Mouse (Mus musculus) heart, postnatal 25 days (tissue): ENCODE results near the gene Dtnb. TPM values are rescaled to one million over a fixed set of nuclear protein-coding genes. Genes with fewer than 3 reads are reported as not detected.

Experiments
- DNase-seq: peaks from one replicate; pipeline ENCODE4 v3.0.0; 2022; ENCODE audit warnings: low spot score
- intact Hi-C: fragments of 180-260 bp; cut with DNase I; formaldehyde crosslinking; loops from one replicate; pipeline ENCODE4 v1.15.1; 2025
- total RNA-seq, 2 experiments: library from RNA; stranded (reverse); gene quantifications; 2 replicates each; pipeline ENCODE4 v1.2.3; 2021

Dtnb gene
- total RNA-seq, 2 experiments from 2014 or later: 5.3 to 5.4 TPM

DNA sequence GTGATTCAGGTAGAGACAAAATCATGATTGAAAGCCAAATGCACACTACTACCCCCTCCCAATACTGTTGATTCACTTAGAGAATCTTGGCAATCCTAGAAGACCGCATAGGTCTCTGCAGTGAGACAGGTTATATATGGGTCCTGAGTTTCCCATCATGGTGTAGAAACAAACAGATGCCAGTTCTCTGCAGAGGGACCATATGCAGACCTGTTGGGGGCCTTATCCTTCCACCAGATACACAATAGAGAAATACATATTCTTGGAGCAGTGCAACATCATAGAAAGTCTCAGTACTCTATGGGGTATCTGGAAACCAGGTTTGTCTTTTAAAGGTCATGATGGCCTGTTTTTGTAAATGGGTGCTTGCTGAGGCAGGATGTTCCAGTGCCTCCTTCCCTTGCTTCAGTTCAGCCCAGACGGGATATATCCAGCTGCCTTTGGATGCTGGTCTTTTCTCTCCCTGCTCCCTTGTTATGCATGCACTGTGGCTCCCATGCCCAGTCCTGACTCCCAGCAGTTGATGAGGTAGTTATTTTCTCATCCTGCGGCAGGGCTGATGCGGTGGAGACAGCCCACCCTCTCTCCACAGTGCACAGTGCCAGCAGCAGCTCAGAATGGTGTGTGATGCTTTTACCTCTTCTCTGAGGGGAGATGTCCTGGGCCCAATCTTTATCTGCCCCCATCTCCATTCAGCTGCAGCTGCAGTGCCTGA lies 188.9 kb downstream of the Dtnb start:
- intact Hi-C loops: no loop called here
- no peak for DNase-seq

DNA sequence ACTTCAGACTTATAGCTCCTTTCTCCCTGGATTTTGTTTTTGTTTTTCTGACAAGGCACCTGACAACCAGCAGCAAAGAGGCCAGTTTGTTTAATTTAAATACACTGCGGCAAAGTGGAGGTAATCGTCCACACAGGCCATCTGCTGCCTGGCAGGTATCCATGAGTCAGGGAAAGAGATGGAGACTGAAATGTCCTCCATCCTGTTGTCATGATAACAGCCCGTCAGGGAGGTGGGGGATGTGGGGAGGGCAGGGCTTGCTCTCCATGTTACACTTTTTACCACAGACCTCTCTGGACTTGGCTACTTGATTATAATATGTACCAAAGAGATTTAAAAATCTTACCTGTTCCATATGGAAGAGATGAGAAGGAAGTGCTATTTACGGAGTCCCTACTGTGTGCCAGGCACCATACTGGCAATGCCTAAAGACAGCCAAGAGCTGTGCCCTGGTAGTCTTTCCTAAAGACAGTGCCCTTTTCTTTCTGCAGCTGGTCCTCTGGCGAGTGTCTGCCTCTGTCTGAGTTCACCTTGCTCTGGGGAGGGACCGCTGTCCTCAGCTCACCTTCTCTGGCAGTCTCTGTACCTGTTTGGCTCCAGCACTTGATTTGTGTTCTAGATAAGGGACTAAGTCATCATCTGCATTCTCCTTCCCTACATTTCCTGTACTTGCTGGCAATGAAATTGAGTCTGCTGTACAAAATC lies 189.6 kb downstream of the Dtnb start:
- DNase-seq: no peak
- intact Hi-C loops: no loop called here

DNA sequence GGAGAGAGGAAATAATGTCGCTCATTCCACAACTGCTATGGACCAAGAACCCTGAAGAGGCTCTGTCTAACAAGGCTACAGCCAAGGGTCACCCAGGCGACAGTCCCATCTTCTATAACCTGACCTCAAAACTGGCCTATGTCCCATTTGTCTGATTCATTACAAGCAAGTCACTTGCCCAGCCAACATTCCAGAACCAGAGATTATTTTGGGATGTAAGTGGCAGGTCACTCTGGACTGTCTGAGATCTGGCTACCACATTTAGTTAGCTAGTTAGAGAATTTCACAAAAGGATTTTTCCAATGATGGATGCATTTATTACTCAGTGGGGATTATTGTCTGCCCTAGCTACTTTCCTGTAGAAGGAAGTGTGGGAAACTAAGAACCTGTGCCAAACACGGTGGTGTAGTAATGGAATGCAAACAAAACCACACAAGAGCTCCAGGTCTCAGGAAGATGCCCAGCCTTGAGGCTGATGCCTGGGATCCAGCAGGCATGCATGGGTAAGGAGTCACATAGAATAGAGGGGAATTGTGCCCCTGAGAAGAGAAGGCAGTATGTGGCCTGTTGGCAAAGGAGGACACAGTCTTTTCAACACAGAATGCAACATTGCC lies 192.1 kb downstream of the Dtnb start:
- DNase-seq: no peak
- intact Hi-C loops: no loop called here

DNA sequence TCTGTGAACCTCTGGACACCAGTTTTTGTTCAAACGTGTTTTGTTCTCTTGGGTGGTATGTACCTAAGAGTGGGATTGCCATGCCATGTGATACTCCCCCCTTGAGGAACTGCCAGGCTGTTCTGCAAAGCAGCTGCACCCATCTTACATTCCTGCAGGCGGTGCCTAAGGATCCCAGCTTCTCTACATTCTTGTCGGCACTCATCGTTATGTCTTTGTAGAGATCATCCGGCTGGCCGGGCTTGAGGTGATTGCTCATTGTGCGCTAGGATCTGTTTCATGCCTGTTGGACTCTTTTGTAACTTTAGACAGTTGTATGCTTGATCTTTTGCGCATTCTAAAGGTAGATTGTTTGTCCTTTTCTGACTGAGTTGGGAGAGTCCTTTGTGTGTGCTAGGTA lies 195.2 kb downstream of the Dtnb start:
- no peak for DNase-seq
- intact Hi-C loops: no loop called here

GRCm38 (mm10) chr12:3768391-3768790 lies 196.2 kb downstream of the Dtnb start:
- intact Hi-C loops: no loop called here
- DNase-seq: no peak

DNA sequence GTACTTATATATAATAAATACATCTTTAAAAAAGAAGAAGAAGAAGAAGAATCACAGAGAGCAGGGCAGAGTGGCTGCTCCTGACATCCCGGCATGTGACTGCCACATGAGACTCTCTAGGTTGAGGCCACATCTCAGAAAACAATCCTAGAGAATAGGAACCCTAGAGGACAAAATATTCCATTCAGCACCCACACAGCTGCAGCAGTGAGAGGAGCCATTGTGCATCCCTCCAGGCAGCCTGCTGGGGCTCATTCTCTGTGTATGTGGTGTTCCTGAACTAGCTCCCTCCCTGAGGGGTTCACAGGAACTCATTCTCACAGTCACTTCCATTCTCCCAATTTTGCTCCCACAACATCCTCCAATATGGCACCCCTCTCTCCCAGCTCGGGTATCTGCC lies 198.4 kb downstream of the Dtnb start:
- intact Hi-C loops: no loop called here
- no peak for DNase-seq

GRCm38 (mm10) chr12:3771080-3771479 lies 198.9 kb downstream of the Dtnb start:
- no peak for DNase-seq
- intact Hi-C loops: no loop called here

DNA sequence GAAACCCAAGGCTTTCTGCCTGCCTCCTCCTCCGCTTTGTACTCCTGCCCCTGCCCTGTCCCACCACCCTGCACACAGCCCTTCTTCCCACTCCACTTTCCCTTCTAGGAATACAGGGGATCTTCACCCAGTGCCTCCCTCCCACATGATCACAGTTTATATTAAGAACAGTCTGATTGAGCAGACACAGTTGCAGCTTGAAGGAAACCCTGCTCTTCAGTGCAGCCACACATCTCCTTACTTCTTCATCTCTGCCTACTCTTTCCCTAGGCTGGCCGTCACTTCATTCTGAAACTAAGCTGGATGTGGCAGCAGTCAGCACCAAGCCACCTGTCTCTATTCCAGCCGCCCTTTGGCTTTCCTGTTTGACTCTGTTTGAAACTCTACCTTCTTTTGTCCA lies 201.5 kb downstream of the Dtnb start:
- no peak for DNase-seq
- intact Hi-C loops: no loop called here

DNA sequence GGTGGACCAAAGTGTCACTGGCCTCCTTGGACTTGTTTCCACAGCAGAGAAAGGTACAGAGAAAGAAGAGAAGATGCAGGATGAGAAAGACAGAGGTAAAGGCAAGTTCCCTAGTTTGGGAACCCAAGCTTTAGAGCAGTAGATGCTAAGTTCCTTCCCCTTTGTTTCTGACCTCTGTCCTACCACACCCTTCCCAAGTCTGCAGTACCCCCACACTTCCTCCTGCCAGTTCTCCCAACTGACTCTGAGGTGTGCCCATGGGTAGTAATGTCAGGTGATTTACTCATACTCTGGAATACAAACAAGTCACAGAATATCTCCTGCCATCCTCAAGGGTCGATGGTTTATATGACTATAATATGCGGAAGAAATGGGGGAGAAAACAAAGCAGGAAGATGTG lies 203.8 kb downstream of the Dtnb start:
- no peak for DNase-seq
- intact Hi-C loops: no loop called here

DNA sequence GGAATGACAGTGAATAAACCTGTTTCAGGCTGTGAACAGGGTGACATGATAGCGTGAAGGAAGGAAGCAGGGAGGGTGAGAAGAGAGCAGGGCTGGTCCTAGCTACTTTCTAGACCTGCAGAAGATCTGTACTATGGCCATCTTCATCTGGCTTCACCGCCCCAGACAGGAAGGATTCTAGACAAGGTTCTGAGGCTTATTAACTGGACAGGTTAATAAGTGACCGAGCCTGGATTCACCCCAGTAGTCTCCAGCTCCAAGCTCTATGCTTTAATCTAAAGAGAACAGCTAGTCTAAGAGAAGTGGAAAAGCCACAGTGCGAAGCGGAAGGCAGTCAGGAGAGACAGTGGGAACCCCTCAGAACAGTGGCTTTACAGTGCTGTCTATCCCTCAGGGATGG lies 205.5 kb downstream of the Dtnb start:
- intact Hi-C loops: no loop called here
- DNase-seq: no peak

DNA sequence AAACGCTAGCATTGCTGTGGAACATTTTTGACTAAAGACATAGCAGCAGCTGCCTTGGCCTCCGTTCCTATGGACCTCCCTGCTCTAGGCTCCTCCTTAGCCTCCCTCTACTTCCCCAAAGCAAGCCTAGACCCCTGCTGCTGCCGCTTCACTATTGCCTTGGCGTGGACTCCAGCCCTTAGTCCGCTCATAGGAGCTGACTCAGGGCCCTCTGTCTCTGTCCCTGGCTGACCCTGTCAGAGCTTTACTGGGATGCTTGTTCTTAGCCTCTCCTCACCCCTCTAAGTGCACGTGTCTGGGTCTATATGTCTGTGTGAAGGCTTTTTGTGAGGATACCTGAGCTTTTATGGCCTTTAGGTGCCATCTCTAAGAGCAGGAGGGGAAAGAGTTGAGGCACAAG lies 206.1 kb downstream of the Dtnb start:
- intact Hi-C loops: no loop called here
- DNase-seq: no peak

GRCm38 (mm10) chr12:3779639-3780038 lies 207.5 kb downstream of the Dtnb start:
- intact Hi-C loops: loop anchor here (10.0 kb wide), 1 partner anchor 305 kb away; the partner anchor contains the start of gene Dnajc27
- DNase-seq: no peak

DNA sequence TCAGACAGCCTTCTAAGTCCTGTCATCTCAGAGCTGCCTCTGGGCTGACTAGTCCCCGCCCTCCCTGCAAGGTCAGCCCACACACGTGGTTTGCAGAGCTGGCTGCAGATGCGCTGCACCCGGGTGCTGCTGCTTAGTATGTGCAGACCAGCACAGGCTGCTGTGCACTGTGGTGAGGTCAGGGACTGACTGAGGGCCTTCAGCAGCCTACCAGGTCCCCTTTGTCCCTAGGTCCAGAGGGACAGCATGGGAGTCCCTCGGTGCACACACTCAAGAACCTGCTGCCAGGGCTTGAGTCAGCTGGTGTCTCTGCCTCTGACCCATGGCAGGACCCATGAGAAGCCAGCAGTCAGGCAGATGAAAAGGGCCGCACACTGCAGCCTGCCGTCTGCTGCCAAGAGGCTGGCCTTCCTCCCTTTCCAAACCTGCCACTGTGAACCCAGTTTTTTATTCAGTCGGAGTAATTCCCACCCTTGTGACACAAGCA lies 208.3 kb downstream of the Dtnb start:
- intact Hi-C loops: loop anchor here (10.0 kb wide), 1 partner anchor 304 kb away; the partner anchor contains the start of gene Dnajc27
- DNase-seq: peak; percentile 55

DNA sequence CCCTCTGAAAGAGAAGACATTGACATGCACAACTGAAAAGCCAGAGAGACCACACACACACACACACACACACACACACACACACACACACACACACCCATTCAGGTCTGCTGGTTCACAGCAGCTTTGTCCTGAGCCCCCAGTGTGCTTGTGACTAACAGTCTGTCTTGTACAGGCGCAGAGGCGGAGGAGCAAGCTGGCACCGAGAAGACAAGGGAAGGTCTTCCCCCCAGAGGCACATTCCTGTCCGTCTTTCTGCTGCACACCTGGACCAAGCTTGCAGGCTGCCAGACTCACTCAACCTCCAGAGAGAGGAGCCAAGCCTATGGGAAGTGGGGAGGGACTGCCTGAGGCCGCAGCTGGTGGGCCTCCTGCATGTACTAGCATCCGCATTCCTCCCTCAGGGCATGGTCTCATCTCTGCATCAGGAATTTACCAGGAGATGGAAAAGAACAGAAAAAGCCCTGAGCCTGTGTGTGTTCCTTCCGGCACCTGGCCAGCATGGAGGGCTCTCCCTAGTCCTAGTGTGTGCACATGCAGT lies 208.8 kb downstream of the Dtnb start:
- DNase-seq: no peak
- intact Hi-C loops: loop anchor here (10.0 kb wide), 1 partner anchor 304 kb away; the partner anchor contains the start of gene Dnajc27

- peak; percentile 84 for DNase-seq
- intact Hi-C loops: loop anchor here (10.0 kb wide), 1 partner anchor 303 kb away; the partner anchor contains the start of gene Dnajc27
These were observed 209.3 kb downstream of the Dtnb start for GRCm38 (mm10) chr12:3781482-3781881.

DNA sequence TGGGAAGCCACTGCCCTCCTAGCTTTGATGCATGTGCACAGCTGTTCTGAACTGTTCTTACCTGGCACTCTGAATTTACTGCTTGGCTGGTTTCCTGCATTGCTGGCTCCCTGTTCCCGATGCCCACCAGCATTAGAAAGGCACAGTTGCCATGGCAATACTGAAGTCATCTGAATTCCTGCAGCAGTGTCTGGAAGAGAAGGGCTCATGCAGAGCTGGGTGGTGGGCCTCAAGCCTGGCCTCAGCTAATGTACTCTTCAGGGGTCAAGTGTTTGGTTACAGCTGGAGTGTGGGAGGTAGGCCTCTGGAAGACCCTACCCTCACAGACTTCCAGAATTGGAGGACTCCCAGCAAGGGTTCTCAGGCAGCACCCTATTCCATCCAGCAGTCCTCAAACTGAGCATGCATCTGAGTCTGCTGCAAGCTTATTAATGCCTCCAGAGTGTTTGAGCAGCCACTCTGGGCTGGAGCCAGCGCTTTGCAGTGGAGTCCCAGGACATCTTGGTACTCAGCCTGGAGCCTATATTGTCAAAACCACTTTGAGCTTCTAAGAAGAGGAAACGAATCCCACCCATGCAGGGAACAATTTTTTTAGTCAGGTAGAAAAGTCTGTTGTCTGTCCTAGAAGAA lies 211.1 kb downstream of the Dtnb start:
- intact Hi-C loops: loop anchor here (10.0 kb wide), 1 partner anchor 301 kb away; the partner anchor contains the start of gene Dnajc27
- no peak for DNase-seq

DNA sequence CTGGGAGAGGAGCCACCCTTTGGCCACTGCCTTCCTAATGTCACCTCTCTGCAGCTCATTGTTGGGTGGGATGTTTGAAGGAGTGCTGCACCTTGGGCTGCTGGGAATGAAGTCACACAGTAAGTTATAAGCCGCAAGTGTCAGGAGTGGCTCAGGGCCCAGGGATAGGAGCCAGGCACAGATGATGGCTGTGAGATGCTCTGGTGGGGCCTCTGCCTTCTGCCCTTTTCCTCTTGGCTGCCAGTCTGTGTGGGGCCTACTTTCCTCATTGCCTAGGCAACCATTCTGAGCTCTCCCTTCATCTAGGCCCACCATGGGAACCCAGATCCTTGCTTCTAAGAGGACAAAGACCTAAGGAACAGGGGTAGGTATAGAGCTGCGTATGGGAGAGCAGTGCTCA lies 212.1 kb downstream of the Dtnb start:
- DNase-seq: no peak
- intact Hi-C loops: loop anchor here (10.0 kb wide), 1 partner anchor 301 kb away; the partner anchor contains the start of gene Dnajc27

- intact Hi-C loops: loop anchor here (10.0 kb wide), 1 partner anchor 300 kb away; the partner anchor contains the start of gene Dnajc27
- DNase-seq: no peak
These were observed 212.5 kb downstream of the Dtnb start for GRCm38 (mm10) chr12:3784729-3785128.

DNA sequence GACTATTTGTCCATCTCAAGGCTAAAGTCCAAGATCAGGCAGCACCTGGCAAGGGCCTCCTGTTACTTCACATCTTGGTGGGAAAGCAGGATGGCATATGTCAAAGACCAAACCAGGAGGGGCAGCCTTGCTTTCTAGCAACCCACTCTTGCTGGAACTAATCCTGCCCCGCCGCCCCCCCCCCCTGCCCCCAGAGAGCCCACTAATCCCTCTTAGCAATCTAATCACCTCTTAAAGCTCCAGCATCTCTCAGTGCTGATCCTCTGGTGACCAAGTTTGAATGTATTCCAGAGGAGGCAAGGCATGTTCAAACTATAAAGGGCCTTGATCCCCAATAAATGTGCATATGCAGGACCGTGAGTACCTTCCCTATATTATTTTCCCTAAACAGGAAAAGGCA lies 214.9 kb downstream of the Dtnb start:
- intact Hi-C loops: loop anchor here (10.0 kb wide), 1 partner anchor 298 kb away; the partner anchor contains the start of gene Dnajc27
- no peak for DNase-seq

GRCm38 (mm10) chr12:3787541-3787940 lies 215.4 kb downstream of the Dtnb start:
- intact Hi-C loops: loop anchor here (10.0 kb wide), 1 partner anchor 297 kb away; the partner anchor contains the start of gene Dnajc27
- DNase-seq: no peak
